Mouse (Mus musculus) adrenal gland (tissue): ENCODE measurements around the gene Ccnd3.

Experiments
- intact Hi-C: fragments of 180-260 bp; cut with DNase I; formaldehyde crosslinking; loops from one replicate; pipeline ENCODE4 v1.15.1; 2025

Ccnd3 gene

DNA sequence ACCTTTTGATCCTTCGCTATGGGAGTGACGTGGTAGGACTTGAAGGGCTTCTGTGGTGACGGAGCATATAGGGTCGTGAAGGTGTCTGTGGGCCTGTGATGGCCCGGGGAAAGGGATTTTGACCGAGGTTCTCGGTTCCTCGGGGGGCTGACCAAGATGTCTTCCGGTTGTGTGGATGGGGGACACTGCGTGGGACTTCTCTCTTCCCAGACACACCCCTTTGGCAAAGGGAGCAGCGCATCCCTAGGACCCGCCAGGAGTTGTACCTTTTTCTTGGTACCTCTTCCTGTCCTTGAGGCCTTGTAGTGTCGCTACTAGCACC lies 106.8 kb downstream of the Ccnd3 start:
- intact Hi-C loops = loop anchor here (5.0 kb wide), 1 partner anchor 71 kb away; no protein-coding TSS in a partner anchor

DNA sequence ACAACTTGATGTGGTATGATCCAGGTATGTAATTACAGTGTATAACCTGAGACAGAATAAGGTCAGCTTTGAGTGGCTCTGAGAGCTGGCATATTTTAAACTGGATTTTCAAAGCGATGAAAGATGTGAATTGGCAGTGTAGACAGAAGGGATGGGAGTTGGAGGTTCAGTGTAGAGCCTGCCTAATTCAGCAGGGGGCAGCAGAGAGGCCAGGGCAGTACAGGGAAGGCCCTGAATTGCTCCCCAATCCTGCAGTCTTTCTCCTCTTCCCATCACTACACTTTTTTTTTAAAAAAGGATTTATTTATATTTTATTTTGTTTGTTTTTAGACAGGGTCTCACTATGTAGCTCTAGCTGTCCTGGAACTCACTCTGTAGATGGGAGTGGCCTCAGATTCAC lies 109.2 kb downstream of the Ccnd3 start:
- intact Hi-C loops = loop anchor here (5.0 kb wide), 1 partner anchor 68 kb away; no protein-coding TSS in a partner anchor

DNA sequence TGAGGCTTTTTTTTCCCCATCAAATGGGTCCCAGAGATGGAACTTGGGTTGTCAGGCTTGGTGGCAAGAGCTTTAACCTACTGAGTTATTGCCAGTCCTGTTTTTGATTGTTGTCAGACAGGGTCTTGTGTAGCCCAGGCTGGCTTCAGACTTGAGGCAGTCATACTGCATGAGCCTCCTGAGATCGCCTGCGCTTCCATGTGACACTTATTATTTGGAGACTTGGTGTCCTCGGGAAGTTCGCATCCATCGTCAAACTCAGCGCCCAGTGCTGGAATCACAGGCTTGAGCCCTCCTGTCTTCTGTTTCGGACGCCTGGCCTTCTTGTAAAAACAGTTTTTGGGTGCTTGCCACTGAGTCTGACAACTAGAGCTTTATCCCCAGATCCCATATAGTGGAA lies 111.3 kb downstream of the Ccnd3 start:
- intact Hi-C loops = no loop called here

DNA sequence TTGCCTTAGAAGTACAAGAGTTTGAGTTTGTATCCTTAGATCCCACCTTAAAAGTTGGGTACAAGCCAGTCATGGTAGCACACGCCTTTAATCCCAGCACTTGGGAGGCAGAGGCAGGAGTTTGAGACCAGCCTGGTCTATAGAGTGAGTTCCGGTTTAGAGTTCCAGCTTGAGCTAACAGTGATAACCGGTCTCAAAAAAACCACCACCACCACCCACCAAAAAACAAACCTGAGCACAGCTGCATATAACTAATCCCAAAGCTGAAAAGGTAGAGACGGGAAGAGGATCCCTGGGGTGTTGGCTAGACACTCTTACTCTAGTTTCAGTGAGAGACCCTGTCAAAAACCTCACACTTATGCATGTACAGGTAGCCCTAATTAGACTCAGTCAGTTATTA lies 111.8 kb downstream of the Ccnd3 start:
- intact Hi-C loops = no loop called here

DNA sequence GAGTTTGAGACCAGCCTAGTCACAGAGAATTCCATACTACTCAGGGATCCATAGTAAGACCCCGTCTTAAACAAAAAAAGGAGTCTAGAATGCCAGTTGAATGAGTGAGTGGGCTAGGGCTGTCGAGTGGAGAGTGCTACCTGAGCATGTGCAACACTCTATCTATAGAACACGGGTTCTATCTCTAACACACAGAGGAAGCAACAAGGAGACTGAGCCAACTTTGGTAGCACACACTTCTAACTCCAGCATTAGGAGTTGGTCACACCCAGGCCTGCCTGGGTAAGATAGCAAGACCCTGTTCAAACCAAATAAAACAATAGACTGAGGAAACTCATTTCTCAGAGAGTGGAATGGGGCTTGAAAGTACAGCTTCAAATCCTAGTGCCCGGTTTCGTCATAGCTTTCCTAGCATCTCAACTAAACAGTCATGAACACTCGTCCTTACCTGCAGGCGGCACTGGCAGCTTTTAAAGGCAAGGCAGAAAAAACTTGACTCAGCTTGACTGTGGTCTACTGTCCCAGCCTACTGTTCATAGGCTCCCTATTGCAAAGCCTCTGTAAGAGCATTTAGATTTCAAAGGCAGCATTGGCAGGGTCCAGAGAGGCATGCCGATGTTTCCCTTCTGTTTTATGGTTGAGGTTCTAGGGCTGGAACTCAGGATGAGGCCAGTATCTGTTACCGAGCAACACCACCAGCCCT lies 112.9 kb downstream of the Ccnd3 start:
- intact Hi-C loops = no loop called here

DNA sequence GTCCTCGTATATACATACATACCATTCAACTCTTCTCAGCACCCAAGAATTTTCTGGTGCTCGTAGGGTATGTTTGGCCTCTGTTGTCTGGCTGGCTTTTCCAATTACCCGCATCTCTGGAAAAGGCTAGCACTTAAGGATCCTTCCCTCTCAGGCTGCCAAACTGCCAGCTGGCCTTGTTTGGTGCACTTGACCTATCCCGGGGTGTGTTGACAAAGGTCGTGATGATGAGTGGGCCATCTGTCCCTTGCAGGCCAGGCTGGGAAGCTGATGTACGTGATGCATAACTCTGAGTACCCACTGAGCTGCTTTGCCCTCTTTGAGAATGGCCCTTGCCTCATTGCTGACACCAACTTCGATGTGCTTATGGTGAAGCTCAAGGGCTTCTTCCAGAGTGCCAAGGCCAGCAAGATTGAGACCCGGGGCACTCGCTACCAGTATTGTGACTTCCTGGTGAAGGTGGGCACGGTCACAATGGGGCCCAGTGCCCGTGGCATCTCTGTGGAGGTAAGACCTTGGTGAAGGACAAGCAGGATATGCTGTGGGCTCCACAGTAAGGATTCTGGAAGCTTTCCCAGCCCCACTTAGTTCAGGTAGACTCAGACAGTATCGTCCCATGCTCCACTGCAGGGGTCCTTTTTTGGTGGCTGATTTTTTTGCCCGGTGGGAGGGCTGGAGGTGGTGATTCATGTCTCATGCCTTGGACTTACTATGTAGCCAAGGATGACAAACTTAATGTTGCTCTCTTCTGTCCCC lies 113.9 kb downstream of the Ccnd3 start:
- intact Hi-C loops = no loop called here

DNA sequence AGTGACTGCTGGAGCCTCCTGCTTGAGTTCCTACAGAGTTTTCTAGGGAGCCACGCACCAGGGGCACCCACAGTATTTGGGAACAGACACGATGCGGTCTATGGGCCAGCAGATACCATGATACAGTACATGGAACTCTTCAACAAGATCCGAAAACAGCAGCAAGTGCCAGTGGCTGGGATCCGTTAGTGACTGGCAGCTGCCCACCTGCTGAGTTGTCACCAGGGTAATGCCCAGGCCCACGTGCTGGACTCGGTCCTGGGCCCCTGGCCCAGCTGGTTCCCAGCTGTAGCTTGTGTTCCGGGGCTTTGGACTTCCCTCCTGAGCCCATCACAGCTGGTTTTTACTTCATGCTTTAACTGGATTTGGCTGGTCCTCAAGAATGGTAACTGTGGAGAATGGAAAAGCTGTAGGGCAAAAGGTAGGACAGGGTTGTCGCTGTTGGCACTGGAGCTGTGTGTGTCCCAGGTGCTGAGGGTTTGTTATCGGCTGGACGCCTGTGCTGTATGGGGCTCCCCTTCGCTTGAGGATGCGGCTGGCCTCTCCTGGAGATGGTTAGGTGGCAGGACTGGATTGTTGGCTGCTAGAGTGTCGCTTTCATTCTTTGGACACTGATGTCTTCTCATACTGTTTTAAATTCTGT lies 118.2 kb downstream of the Ccnd3 start:
- intact Hi-C loops = loop anchor here (10.0 kb wide), 1 partner anchor 248 kb away; no protein-coding TSS in a partner anchor

DNA sequence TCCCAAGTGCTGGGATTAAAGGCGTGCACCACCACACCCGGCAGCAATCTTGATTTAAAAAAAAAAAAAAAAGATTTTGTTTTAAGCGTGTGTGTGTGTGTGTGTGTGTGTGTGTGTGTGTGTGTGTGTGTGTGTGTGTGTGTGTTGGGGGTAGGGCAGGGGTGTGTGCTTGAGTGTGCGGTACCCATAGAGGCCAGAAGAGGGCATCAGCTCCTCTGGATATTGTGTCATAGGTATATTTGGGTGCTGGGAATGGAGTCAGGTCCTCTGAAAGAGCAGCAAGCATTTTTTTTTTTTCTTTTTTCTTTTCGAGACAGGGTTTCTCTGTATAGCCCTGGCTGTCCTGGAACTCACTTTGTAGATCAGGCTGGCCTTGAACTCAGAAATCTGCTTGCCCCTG lies 119.7 kb downstream of the Ccnd3 start:
- intact Hi-C loops = loop anchor here (10.0 kb wide), 1 partner anchor 250 kb away; no protein-coding TSS in a partner anchor

DNA sequence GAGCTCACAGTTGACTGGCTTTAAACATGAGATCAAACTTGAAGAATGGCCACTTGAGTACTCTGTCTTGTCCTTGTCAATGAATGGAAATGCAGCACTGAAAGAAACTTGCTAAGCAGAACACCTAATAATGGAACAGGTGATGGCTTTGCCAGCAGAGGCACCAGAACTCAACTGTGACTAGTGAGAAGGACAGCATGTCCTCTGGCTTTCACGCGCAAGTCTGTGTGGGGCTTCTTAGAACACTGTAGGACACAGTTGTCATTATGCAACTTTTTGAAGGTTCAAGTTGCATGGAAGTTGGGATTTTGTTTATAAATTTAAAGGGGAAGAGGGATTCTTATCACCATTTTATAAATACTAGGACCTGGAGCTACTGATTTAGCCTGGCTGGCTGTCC lies 120.2 kb downstream of the Ccnd3 start:
- intact Hi-C loops = loop anchor here (10.0 kb wide), 1 partner anchor 250 kb away; no protein-coding TSS in a partner anchor

DNA sequence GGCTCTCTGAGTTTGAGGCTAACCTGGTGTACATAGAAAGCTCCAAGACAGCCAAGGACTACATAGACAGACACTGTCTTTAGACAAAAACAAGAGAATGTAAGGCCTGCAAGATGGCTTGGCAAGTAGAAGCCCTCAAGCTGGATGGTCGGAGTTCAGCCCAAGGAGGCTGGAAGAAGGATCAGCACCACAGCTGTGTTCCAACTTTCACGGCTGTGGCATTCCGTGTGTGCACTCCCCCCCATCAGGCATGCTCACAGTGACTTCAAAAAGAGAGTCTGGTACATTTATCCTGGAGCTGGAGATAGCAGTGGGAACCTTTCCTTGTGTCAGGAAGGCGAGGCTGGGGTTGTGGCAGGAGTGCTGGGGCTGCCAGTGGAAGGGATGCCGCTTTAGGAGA lies 121.2 kb downstream of the Ccnd3 start:
- intact Hi-C loops = loop anchor here (10.0 kb wide), 1 partner anchor 251 kb away; no protein-coding TSS in a partner anchor

DNA sequence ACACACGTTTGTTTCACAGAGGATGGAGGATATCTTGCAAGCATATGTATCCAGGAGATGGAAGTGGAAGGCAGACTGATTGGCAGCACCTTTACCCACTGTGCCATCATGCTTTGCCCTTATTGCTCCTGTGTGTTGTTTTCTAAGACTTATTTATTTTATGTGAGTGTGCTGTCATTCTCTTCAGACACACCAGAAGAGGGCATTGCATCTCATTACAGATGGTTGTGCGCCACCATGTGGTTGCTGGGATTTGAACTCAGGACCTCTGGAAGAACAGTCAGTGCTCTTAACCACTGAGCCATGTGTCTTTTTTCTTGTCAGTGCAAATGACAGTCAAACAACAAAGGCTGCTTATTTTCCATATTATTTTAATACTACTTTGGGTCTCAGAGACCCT lies 122.9 kb downstream of the Ccnd3 start:
- intact Hi-C loops = loop anchor here (10.0 kb wide), 1 partner anchor 253 kb away; no protein-coding TSS in a partner anchor

DNA sequence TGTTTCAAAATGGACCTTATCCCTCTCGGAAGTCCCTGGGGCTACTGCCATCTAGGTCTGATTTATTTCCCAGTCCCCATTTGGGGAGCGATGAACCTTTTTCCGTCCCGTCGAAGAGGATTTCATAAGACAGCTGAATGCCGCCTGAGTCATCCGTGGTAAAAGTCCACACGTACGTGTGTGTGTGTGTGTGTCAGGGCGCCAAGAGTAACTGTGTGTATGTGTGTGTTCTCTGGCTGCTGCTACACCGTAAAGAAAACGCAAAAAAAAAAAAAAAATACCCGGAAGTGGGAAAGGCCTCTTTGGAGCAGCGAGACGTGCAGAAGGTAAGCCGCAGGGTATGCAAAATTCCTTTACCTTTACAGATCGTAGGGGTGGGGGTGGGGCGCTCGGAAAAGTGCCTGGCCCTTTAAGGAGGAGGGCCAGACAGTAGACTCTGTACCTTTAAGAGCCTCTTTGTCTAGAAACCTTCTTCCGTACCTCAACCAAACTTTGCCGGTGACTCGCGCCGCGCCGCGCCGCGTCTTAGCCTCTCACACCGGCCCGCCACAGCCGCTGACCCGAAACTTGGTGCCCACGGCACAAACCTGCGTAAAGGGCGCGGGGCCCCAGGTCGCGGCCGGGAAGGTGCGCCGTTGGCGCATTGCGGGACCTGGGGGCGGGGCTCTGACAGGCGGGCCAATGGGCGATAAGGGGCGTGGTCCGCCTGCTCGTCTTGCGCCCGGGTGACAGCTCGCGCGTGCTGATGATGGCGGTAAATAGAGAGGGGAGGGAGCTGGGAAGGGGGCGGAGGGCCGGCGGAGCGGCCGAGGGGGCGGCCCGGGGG lies 124.2 kb downstream of the Ccnd3 start:
- intact Hi-C loops = loop anchor here (10.0 kb wide), 1 partner anchor 254 kb away; no protein-coding TSS in a partner anchor

DNA sequence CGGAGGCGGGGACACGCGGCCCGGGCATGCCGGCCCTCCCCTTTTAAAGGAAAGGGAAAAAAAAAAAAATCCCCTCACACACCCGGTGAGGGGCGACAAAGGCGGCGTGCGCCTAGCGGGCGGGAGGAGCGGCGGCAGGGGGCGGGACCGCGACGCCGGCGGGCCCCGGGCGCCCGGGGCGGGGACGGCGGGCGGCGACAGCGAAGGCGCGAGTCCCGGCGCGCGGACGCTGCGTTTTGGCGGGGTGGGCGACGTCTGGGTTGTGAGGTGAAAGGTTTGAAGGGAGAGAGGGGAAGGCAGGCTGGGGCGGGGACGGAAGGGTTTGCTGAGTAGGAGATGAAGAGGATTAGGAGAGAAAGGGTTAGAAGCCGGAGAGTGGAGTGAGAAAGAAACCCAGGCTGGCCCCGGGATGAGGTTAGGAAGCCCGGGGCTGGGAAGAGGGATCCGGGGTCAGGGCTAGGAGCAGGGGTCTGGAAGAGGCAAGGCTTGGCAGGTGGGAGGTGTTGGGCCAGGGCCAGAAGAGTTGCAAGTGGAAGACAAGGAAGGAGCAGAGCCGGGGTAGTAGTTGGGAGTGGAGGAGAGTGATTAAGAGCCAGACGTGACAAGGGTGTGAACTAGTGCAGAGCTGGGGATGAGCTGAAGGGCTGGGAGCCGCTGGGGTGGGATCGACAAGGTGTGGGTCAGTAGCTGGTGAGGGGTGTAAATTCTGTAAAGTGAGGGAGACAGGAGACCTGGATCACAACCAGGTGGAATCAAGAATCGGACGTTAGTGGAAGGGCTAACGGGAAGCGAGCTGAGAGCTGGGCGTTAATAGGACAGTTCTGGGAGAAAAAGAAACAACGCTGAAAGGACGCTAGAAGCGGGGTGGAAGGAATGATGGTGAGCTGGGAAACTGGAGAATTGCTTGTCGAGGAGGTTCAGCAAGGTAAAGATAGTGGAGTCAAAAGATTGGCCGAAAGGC lies 125.1 kb downstream of the Ccnd3 start:
- intact Hi-C loops = loop anchor here (10.0 kb wide), 1 partner anchor 255 kb away; no protein-coding TSS in a partner anchor

DNA sequence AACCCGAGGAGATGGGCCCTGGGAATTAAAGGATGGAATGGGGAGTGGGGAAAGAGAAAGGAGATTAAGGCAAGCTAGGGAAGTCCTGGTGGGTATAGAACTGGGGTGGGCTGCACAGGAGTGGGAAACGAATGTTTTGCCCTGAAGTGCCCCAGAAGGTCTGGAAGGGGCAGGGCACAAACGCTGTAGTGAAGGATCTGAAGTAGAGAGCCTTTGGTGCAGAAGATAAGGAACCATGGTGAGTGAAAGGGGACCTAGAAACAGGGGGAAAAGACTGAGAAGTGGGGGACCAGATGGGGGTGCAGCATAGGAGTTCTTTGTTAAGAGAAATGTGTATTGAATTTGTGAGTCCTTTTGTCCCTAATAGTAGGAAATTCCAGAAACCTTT lies 125.8 kb downstream of the Ccnd3 start, which contains the start of gene Usp49:
Gene Usp49 (plus strand): TSS at position 13 of the 388 bp plus-strand sequence.
- intact Hi-C loops = no loop called here

DNA sequence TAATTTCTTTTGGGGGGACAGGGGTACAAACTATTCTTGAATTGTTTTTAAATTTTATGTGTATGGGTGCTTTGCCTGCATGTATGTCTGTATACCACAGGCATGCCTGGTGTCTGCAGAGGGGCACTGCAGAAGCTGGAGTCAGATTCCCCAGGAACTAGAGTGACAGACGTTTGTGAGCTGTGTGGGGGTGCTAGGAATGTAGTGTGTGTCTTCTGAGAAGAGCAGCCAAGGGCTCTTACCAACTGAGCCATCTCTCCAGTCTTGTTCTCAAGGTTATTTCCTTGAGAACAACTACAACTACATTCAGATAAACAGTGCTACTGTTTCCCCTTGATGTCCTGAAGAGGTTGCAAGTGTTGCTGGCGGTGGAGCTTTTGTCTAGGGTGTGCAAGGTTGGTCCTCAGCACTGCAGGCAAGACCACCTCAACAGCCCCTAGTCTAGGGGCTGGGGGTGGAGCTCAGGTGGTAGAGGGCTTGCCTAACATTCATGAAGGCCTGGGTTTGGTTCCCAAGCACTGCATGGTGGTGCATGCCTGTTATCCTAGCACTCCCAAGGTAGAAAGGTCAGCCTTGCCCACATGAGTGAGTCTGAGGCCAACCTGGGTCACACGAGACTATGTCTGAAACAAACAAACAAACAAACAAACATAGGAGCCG lies 127.5 kb downstream of the Ccnd3 start:
- intact Hi-C loops = no loop called here

DNA sequence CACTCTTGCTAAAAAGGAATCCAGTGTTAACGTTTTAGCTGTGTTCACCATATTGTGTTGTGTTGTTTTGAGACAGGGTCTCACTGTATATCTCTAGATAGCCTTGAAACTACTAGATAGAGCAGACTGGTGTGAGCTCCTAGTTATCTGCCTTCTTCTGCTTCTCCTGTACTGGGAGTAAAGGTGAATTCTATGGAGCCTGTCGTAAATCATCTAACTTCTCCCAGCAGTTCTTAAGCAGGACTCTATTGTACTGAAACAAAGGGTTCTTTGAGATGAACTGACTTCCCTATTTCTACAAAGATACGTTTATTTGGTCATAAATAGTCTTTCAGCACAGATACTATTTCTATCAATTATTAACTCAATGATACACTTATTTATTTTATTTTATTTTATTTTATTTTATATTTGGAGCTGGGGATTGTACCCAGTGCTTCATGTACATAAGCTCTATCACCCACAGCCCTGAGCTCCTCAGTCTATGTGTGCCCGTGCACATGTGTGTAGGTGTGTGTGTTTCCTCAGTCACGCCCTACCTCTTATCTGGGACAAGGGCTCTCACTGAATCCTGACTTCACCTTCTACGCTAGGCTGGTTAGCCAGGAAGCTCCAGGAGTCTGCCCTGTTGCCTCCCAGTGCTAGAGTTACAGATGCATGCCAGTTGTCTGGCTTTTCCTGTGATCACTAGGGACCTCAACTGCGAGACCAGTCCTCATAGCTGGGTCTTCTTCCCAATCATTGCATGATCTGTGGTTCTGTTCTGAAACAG lies 129.3 kb downstream of the Ccnd3 start:
- intact Hi-C loops = no loop called here

DNA sequence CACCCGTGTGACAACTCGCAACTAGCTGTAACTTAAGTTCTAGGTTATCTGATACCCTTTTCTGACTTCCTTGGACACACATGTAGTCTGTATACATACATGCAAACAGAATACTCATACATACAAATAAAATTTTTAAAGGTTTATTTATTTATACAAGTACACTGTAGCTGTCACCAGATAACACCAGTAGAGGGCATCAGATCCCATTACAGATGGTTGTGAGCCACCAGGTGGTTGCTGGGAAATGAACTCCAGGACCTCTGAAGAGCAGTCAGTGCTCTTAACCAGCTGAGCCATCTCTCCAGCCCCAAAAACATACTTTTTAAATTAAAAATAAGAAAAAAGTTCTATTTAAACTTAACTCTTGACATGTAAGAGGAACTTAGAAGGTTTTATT lies 138.1 kb downstream of the Ccnd3 start:
- intact Hi-C loops = no loop called here

DNA sequence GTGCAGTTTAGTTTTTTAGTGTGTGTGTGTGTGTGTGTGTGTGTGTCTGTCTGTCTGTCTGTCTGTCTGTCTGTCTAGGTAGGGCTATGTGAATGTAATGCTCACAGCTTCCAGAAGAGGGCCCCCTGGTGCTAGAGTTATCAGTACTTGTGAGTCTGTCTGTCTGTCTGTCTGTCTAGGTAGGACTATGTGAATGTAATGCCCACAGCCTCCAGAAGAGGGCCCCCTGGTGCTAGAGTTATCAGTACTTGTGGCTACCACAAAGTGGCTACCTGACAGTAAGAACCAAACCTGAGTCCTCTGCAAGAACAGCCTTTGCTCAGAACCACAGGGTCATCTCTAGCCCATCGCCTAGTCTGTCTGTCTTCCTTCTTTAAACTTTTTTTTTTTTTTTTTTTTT lies 141.8 kb downstream of the Ccnd3 start:
- intact Hi-C loops = no loop called here

DNA sequence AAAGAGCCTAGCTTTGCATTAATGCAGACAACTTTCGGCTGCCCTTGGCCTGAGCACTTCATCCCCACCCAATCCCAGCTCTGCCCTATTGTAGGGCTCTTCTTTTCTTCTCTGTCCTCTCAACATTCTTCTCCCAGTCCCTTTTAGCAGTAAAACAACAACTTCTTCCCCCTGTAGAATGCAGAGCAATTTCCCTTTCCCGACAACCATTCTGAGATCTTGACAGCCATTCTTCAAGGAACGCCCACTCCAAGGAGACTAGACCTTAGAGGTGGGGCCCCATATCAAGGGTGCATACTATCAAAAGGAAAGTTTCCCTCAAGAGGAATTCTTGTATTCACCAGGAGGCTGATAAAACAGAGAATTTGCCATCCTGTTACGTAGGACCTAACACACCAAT lies 144.1 kb downstream of the Ccnd3 start:
- intact Hi-C loops = no loop called here
